Mouse (Mus musculus): Measurements from ENCODE around the gene Palm2. TPM values are rescaled to one million over a fixed set of nuclear protein-coding genes. Genes with fewer than 3 reads are reported as not detected.

The Palm2 gene
- polyA plus RNA-seq, 1 experiment from 2014 or later, result 7.0 TPM

Other genes with a start within 250 kb of the Palm2 start
- gene Ptpn3, start 132.4 kb upstream of the Palm2 start, polyA plus RNA-seq (2014; fragmentation: Nextera tagmentation; extraction: Ambion mirVana), result 8.1 and 9.6 TPM in 2 replicates
- gene Pakap, start 133.9 kb downstream of the Palm2 start, polyA plus RNA-seq (2014; fragmentation: Nextera tagmentation; extraction: Ambion mirVana), result 30.1 and 32.7 TPM in 2 replicates